Mouse (Mus musculus): ENCODE measurements around the gene Masp1. TPM values are rescaled to one million over a fixed set of nuclear protein-coding genes. Genes with fewer than 3 reads are reported as not detected.

Gene Masp1
- polyA plus RNA-seq, 1 experiment from 2014 or later, result 1.4 TPM

DNA sequence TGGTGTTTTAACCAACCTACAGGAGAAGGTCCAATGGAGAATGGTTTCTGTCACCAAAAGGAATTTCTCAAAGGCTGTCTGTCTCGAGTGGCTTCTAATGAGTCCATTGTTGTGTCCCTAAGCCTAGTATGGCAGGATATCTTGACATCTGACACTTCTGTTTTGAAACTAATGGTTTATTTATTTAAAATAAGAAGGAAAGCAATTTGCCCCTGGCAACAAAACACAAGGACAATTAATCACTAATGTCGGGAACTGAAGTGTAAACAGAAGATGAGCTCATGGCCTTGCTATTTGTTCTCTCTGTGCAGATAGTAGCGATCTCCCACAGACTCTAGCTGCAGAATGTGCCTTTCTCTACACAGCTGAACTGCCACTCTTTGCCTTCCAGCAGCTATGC is 23.2 kb downstream of the Masp1 start:
- no peak overlapping the region for H3K27ac ChIP-seq (ENCODE audit: low read depth, low read length)

DNA sequence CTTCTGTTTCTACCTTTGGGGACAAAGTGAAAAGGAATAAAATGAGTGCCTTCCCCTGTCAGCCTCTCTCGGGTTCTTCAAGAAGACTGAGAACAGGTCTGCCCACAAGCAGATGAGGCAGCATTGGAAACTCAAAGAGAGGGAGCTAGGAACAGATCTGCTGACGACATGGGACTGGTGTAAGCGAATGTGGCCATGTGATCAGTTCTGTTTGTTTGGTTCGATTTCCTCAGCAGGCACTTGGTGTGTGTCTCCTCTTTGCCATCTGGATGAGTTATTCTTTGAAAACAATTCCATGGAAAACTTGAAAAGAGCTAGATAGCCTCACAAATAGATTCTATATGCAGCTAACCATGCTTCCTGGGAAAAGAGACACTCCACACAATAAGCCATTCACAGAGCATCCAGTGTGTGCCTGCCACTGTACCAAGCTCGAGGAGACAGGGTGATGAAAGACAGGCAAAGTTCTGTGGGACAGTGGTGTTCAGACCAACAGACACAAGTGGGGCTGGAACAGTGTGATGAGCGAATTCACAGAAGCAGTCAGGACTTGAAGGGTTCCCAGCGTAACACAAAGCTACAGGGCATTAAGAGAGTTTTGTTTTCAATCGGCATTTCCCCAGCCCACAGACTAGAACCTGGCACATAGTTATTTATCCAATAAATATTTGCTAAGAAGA is 24.2 kb downstream of the Masp1 start:
- Histone ChIP-seq H3K27me3 (replicated peaks; ENCODE audit: control insufficient read depth, insufficient read depth, low read length) (no peaks in the 10 kb centered on the region), H3K9me3 (ENCODE audit: control insufficient read depth) (no peaks in the 10 kb centered on the region), H3K4me2 (replicated peaks; ENCODE audit: low read depth) (no peak overlapping the region), H3K4me3 (ENCODE audit: low read depth, low read length) (no peak overlapping the region), H3K4me1 (replicated peaks; ENCODE audit: control insufficient read depth, insufficient read depth, low read length) (no peaks in the 10 kb centered on the region), H3K36me3 (ENCODE audit: control insufficient read depth, insufficient read depth) (no peaks in the 10 kb centered on the region), H3K27ac (ENCODE audit: low read depth, low read length) (no peak overlapping the region), H3K9ac (ENCODE audit: low read depth, low read length) (no peak overlapping the region)
- 59% methylated on average over 8 of the region's 8 CpGs for WGBS
- no peak for TF ChIP-seq CTCF (IDR thresholded peaks at IDR 0.05; ENCODE audit: low read depth)
- ATAC-seq, result no peak

More for the DNA sequence above, 23.2 kb downstream of the Masp1 start:
- H3K9me3 ChIP-seq (ENCODE audit: control insufficient read depth), result no peaks in the 10 kb centered on the region
- H3K36me3 ChIP-seq (ENCODE audit: control insufficient read depth, insufficient read depth), result no peaks in the 10 kb centered on the region
- H3K4me1 ChIP-seq (replicated peaks; ENCODE audit: control insufficient read depth, insufficient read depth, low read length), result no peaks in the 10 kb centered on the region
- no peak overlapping the region for H3K9ac ChIP-seq (ENCODE audit: low read depth, low read length)
- no peak for ATAC-seq
- no peak overlapping the region for H3K4me2 ChIP-seq (replicated peaks; ENCODE audit: low read depth)
- TF ChIP-seq CTCF (IDR thresholded peaks at IDR 0.05; ENCODE audit: low read depth), result no peak
- H3K27me3 ChIP-seq (replicated peaks; ENCODE audit: control insufficient read depth, insufficient read depth, low read length), result no peaks in the 10 kb centered on the region
- 13% methylated on average over 3 of the region's 3 CpGs for WGBS
- H3K4me3 ChIP-seq (ENCODE audit: low read depth, low read length), result no peak overlapping the region

GRCm38 (mm10) chr16:23492783-23493182 is 27.8 kb downstream of the Masp1 start:
- Histone ChIP-seq H3K9me3 (ENCODE audit: control insufficient read depth) (no peaks in the 10 kb centered on the region), H3K4me3 (ENCODE audit: low read depth, low read length) (no peak overlapping the region), H3K9ac (ENCODE audit: low read depth, low read length) (no peak overlapping the region), H3K27me3 (replicated peaks; ENCODE audit: control insufficient read depth, insufficient read depth, low read length) (no peaks in the 10 kb centered on the region), H3K27ac (ENCODE audit: low read depth, low read length) (no peak overlapping the region), H3K4me1 (replicated peaks; ENCODE audit: control insufficient read depth, insufficient read depth, low read length) (no peaks in the 10 kb centered on the region), H3K36me3 (ENCODE audit: control insufficient read depth, insufficient read depth) (no peaks in the 10 kb centered on the region), H3K4me2 (replicated peaks; ENCODE audit: low read depth) (no peak overlapping the region)
- ATAC-seq, result no peak
- 81% methylated on average over 4 of the region's 4 CpGs for WGBS
- TF ChIP-seq CTCF (IDR thresholded peaks at IDR 0.05; ENCODE audit: low read depth), result no peak

DNA sequence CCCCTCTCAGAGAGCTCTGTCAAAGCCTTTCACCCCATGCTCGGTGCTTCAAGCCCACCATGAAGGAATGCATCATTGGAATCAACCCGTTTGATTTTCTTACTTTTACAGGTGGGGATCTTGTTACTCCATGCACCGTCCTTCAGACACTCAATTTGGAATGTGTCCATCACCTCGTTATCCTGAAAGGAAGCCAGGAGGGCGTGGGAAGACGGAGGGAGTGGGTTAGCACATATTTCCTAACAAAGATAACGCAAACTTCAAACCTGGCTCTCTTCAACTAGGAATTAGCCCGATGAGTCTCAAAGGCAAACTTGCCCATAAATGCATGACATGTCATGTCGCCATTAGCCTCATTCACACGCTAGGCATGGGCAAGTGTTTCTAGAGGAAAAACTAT is 37.3 kb downstream of the Masp1 start:
- 84% methylated on average over 10 of the region's 10 CpGs for WGBS

DNA sequence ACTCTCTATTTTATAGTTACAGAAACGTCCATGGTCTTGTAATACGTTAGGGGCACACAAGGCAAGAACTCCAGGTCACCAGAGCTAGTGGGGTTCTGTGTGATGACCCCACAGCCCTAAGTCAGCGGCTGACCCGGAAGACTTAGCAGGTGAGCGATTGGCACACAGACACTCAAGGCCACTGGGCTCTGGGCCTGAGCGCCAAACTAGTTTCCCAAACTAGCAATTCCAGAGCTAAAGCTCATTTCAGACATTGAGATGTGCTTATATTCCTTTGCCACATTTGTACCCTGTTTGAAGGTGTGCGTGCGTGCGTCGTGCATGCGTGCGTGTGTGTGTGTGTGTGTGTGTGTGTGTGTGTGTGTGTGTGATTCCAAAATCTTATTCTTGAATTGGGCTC is 37.8 kb downstream of the Masp1 start:
- no peaks in the 10 kb centered on the region for H3K27me3 ChIP-seq (replicated peaks; ENCODE audit: control insufficient read depth, insufficient read depth, low read length)
- no peak overlapping the region for H3K4me2 ChIP-seq (replicated peaks; ENCODE audit: low read depth)
- no peak for ATAC-seq
- 94% methylated on average over 12 of the region's 12 CpGs for WGBS
- no peaks in the 10 kb centered on the region for H3K9me3 ChIP-seq (ENCODE audit: control insufficient read depth)
- H3K9ac ChIP-seq (ENCODE audit: low read depth, low read length), result no peak overlapping the region
- no peaks in the 10 kb centered on the region for H3K36me3 ChIP-seq (ENCODE audit: control insufficient read depth, insufficient read depth)
- no peaks in the 10 kb centered on the region for H3K4me1 ChIP-seq (replicated peaks; ENCODE audit: control insufficient read depth, insufficient read depth, low read length)
- TF ChIP-seq CTCF (IDR thresholded peaks at IDR 0.05; ENCODE audit: low read depth), result no peak
- H3K4me3 ChIP-seq (ENCODE audit: low read depth, low read length), result no peak overlapping the region
- H3K27ac ChIP-seq (ENCODE audit: low read depth, low read length), result no peak overlapping the region

More for the DNA sequence above, 37.3 kb downstream of the Masp1 start:
- H3K27me3 ChIP-seq (replicated peaks; ENCODE audit: control insufficient read depth, insufficient read depth, low read length), result no peaks in the 10 kb centered on the region
- no peaks in the 10 kb centered on the region for H3K4me1 ChIP-seq (replicated peaks; ENCODE audit: control insufficient read depth, insufficient read depth, low read length)
- H3K9me3 ChIP-seq (ENCODE audit: control insufficient read depth), result no peaks in the 10 kb centered on the region
- H3K36me3 ChIP-seq (ENCODE audit: control insufficient read depth, insufficient read depth), result no peaks in the 10 kb centered on the region
- H3K4me2 ChIP-seq (replicated peaks; ENCODE audit: low read depth), result no peak overlapping the region
- TF ChIP-seq CTCF (IDR thresholded peaks at IDR 0.05; ENCODE audit: low read depth), result no peak
- ATAC-seq, result no peak
- no peak overlapping the region for H3K9ac ChIP-seq (ENCODE audit: low read depth, low read length)
- H3K27ac ChIP-seq (ENCODE audit: low read depth, low read length), result no peak overlapping the region
- no peak overlapping the region for H3K4me3 ChIP-seq (ENCODE audit: low read depth, low read length)

- no peak overlapping the region for H3K4me2 ChIP-seq (replicated peaks; ENCODE audit: low read depth)
- no peak overlapping the region for H3K4me3 ChIP-seq (ENCODE audit: low read depth, low read length)
- H3K27ac ChIP-seq (ENCODE audit: low read depth, low read length), result no peak overlapping the region
- no peak for TF ChIP-seq CTCF (IDR thresholded peaks at IDR 0.05; ENCODE audit: low read depth)
- no peaks in the 10 kb centered on the region for H3K27me3 ChIP-seq (replicated peaks; ENCODE audit: control insufficient read depth, insufficient read depth, low read length)
- no peaks in the 10 kb centered on the region for H3K4me1 ChIP-seq (replicated peaks; ENCODE audit: control insufficient read depth, insufficient read depth, low read length)
- 85% methylated on average over 3 of the region's 3 CpGs for WGBS
- ATAC-seq, result no peak
- H3K36me3 ChIP-seq (ENCODE audit: control insufficient read depth, insufficient read depth), result no peaks in the 10 kb centered on the region
- no peaks in the 10 kb centered on the region for H3K9me3 ChIP-seq (ENCODE audit: control insufficient read depth)
- H3K9ac ChIP-seq (ENCODE audit: low read depth, low read length), result no peak overlapping the region
Observed at GRCm38 (mm10) chr16:23482218-23482617, 38.4 kb downstream of the Masp1 start.
